Mouse (Mus musculus): ENCODE measurements around the gene Samd4.

DNA sequence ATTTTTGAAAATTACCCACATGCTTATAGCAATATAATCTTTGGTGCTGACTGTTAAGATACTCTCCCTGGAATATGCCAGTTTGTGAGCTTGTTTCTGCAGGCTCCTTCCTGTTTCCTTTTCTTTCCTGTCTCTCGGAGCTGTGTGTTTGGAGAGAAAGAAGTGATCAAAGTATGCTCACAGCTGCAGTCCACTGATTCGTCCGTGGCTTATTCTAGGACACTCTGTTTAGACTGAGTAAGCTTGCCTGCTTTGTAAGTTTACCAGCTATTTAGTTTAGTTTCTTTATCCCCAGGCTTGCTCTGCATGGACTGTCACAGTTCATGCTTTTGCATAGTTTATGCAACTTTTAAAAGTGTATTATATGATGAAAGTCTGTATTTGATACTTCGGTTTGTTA lies 43.3 kb upstream of the Samd4 start:
- TF ChIP-seq CTCF (IDR thresholded peaks at IDR 0.05) (no peak), EP300 (IDR thresholded peaks at IDR 0.05) (no peak)
